Mouse (Mus musculus) midbrain, postnatal 0 days (tissue): ENCODE data around the gene Gse1. TPM values are rescaled to one million over a fixed set of nuclear protein-coding genes. Genes with fewer than 3 reads are reported as not detected.

Experiments
- ATAC-seq: fragments of 200-750 bp; cut with Nextera tagmentation; 2 replicates; pipeline ENCODE4 v1.8.0; 2017; ENCODE audit warnings: moderate number of reproducible peaks, mild to moderate bottlenecking, moderate TSS enrichment, moderate library complexity; ENCODE audit not compliant: low FRiP score
- DNase-seq: peaks from one replicate; pipeline ENCODE4 v3.0.0-alpha.2; 2015; ENCODE audit warnings: low spot score
- H3K27ac ChIP-seq: fragments of 300-500 bp; sonication (generic); 2 replicates; pipeline ENCODE4 v1.5.1; 2014; ENCODE audit warnings: low read depth, mild to moderate bottlenecking, low read length, mixed read lengths
- H3K27me3 ChIP-seq: fragments of 300-500 bp; sonication (generic); 2 replicates; pipeline ENCODE4 v1.6.1; 2014; ENCODE audit warnings: low read length, control low read depth, mixed read lengths; ENCODE audit not compliant: insufficient read depth
- H3K36me3 ChIP-seq: fragments of 300-500 bp; sonication (generic); 2 replicates; pipeline ENCODE4 v1.6.1; 2014; ENCODE audit warnings: low read length, control low read depth, mixed read lengths; ENCODE audit not compliant: insufficient read depth
- H3K4me1 ChIP-seq: fragments of 300-500 bp; sonication (generic); 2 replicates; pipeline ENCODE4 v1.6.1; 2014; ENCODE audit warnings: mild to moderate bottlenecking, control low read depth, antibody characterized with exemption, low read length, mixed read lengths; ENCODE audit not compliant: insufficient read depth
- H3K4me2 ChIP-seq: fragments of 300-500 bp; sonication (generic); 2 replicates; pipeline ENCODE4 v1.6.1; 2014; ENCODE audit warnings: low read depth, mild to moderate bottlenecking, low read length, mixed read lengths; ENCODE audit not compliant: poor library complexity, severe bottlenecking
- H3K4me3 ChIP-seq: fragments of 300-500 bp; sonication (generic); 2 replicates; pipeline ENCODE4 v1.5.1; 2014; ENCODE audit warnings: low read depth, mild to moderate bottlenecking, low read length, moderate library complexity
- H3K9ac ChIP-seq: fragments of 300-500 bp; sonication (generic); replicated peaks from 2 replicates; pipeline ENCODE4 v1.6.1; 2014; ENCODE audit warnings: mild to moderate bottlenecking, low read length, moderate library complexity, mixed read lengths; ENCODE audit not compliant: poor library complexity, severe bottlenecking
- H3K9me3 ChIP-seq: fragments of 300-500 bp; sonication (generic); 2 replicates; pipeline ENCODE4 v1.6.1; 2016; ENCODE audit warnings: low read length, control low read depth
- CTCF ChIP-seq: IDR thresholded peaks from 2 replicates; pipeline ENCODE4 v1.5.1; 2016; ENCODE audit warnings: antibody characterized with exemption, mild to moderate bottlenecking
- WGBS: fragments of 180-500 bp; shearing (Covaris S2); extraction: QIAGEN DNeasy Blood & Tissue Kit; methylation state at CpG from one replicate; pipeline ENCODE4 v1.1.7; 2014; 5-methylcytosine and 5-hydroxymethylcytosine counted together
- polyA plus RNA-seq: library from polyadenylated mRNA; unstranded; fragments of >200 nt; fragmentation: Nextera tagmentation; extraction: Ambion mirVana; gene quantifications from 2 replicates; pipeline ENCODE4 v1.2.1, GENCODE M21; 2015
- total RNA-seq: library from RNA; depleted of rRNA; stranded (reverse); fragments of >200 nt; gene quantifications from 2 replicates; pipeline ENCODE4 v1.2.3, GENCODE M21; 2014

Gene Gse1
- total and polyA plus RNA-seq, 2 experiments from 2014 or later = 12.4 to 51.3 TPM

DNA sequence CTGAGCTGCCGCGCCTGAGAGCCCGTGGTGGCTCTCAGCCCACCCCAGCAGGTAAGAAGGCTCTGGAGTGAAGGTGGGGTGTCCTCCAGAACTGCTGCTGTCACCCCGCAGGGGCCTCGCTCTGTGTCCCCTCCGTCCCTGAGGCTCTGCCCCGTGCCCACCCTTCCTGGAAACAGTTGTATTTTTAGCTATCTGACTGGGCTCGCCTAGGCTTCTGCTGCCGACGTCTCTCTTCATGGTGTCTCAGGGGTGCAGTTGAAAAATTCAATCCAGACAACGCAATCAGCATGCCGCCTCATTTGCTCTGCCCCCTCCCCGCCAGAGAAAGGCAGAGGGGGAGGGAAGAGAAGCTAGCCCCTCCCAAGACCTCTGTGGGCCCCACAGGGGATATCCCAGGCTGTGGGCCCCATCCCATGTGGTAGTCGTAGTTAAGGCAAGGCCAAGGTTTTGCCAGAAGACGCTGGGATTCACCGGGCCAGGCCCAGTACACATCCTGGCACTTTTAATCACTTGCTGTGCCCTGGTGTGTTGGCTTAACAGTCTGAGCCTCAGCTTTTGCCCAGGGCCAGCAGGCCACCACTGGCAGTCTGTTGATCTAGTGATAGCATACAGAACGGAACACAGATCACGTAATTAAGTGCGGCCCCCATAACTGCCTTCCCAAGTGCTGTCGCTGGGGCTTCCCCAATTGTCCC, 328.1 kb downstream of the Gse1 start:
- DNase-seq = peak; percentile 36
- ATAC-seq = no peak
- Histone ChIP-seq H3K4me2 (no peak overlapping the region), H3K27ac (peak overlapping the region; percentile 18; the same call in 1 of the 2 replicates), H3K4me3 (no peak overlapping the region), H3K9me3 (no peaks in the 10 kb centered on the region), H3K27me3 (no peaks in the 10 kb centered on the region), H3K36me3 (peaks cover 6% of the 10 kb centered on the region; the same call in 1 of the 2 replicates), H3K4me1 (peaks cover 37% of the 10 kb centered on the region), H3K9ac (peak overlapping the region; percentile 29; the same call in 1 of the 2 replicates)
- WGBS = 41% methylated on average over 20 of the region's 20 CpGs
- TF ChIP-seq CTCF = no peak

DNA sequence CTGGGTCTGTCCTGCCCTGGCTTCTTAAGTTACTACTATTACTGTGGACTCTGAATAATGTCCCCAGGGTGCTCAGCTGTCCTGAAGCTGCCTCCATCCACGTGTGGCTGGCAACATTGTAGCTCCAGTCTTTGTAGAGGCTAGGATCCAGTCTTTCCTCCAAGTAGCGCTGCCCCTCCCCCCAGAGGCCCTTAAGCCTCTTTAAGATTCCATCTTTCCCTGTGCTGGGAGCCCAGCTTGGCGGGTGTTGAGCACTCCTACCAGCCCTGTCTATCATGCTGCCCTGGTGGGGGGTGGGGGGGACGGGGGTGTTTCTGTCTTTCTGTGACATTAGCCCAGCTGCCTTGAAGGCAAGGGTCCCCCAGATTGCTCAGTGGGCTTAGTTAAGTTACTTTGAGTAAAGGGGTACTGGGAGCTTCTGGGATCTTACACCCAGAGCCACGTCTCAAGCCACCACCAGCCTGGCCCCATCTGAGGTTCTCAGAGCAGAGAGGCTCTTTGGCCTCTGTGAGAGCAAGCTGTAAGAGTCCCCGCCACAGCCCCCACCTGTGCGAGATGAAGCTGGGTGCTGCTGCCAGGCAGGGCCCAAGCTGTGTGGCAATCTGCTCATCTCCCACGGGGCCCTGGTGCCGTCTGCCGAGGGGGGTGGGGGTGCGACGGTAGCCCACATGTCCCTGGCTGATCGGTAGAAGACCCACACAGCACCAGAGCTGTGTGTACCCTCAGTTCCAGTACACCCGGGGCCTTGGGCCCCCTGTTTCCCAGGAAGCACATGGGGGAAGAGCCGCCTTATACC, 329.1 kb downstream of the Gse1 start:
- DNase-seq = no peak
- Histone ChIP-seq H3K27me3 (no peaks in the 10 kb centered on the region), H3K4me2 (no peak overlapping the region), H3K36me3 (peaks cover 9% of the 10 kb centered on the region; the same call in 1 of the 2 replicates), H3K27ac (no peak overlapping the region; the same call in 1 of the 2 replicates), H3K9me3 (no peaks in the 10 kb centered on the region), H3K9ac (no peak overlapping the region), H3K4me3 (no peak overlapping the region), H3K4me1 (peaks cover 33% of the 10 kb centered on the region)
- no peak for ATAC-seq
- TF ChIP-seq CTCF = no peak
- 48% methylated on average over 15 of the region's 15 CpGs for WGBS

DNA sequence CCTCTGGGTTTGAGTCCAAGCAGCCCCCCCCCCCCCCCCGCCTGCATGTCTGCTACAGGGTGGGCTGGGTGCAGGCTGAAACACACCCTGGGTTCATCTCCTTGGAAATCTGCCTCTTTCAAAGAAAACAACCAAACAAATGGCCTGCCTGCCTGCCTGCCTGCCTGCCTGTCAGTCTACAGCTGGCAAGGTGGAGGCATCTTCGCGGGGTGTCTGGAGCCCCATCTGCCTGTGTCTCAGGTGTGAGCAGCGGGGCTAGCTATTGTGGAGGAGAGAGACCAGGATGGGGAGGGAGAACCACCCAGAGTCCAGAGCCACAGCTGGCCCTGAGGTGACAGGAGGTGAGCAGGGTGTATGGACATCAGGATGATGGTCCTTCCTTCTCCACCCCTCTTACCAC, 329.9 kb downstream of the Gse1 start:
- ATAC-seq = no peak

GRCm38 (mm10) chr8:120559654-120560053, 331.4 kb downstream of the Gse1 start:
- H3K4me3 ChIP-seq = no peak overlapping the region
- H3K27ac ChIP-seq = peak overlapping the region; percentile 32
- no peak for TF ChIP-seq CTCF
- H3K4me1 ChIP-seq = peaks cover 47% of the 10 kb centered on the region
- no peak for ATAC-seq
- H3K9me3 ChIP-seq = no peaks in the 10 kb centered on the region
- peaks cover 9% of the 10 kb centered on the region; the same call in 1 of the 2 replicates for H3K36me3 ChIP-seq
- DNase-seq = peak; percentile 51
- WGBS = 11% methylated on average over 11 of the region's 11 CpGs
- H3K9ac ChIP-seq = peak overlapping the region; percentile 33; the same call in 1 of the 2 replicates
- no peaks in the 10 kb centered on the region for H3K27me3 ChIP-seq
- H3K4me2 ChIP-seq = no peak overlapping the region

More for the DNA sequence above, 329.9 kb downstream of the Gse1 start:
- H3K36me3 ChIP-seq = peaks cover 9% of the 10 kb centered on the region; the same call in 1 of the 2 replicates
- no peak overlapping the region for H3K4me2 ChIP-seq
- no peak overlapping the region for H3K9ac ChIP-seq
- H3K27me3 ChIP-seq = no peaks in the 10 kb centered on the region
- no peak for TF ChIP-seq CTCF
- DNase-seq = no peak
- no peak overlapping the region for H3K27ac ChIP-seq
- no peaks in the 10 kb centered on the region for H3K9me3 ChIP-seq
- H3K4me1 ChIP-seq = peaks cover 34% of the 10 kb centered on the region
- 74% methylated on average over 4 of the region's 4 CpGs for WGBS
- H3K4me3 ChIP-seq = no peak overlapping the region

- Histone ChIP-seq H3K9ac (no peak overlapping the region), H3K27me3 (no peaks in the 10 kb centered on the region), H3K9me3 (no peaks in the 10 kb centered on the region), H3K27ac (no peak overlapping the region), H3K36me3 (peaks cover 6% of the 10 kb centered on the region; the same call in 1 of the 2 replicates), H3K4me1 (peaks cover 50% of the 10 kb centered on the region), H3K4me3 (no peak overlapping the region), H3K4me2 (no peak overlapping the region)
- WGBS = 67% methylated on average over 5 of the region's 5 CpGs
- no peak for ATAC-seq
- no peak for TF ChIP-seq CTCF
- DNase-seq = no peak
Measured at GRCm38 (mm10) chr8:120560535-120560934, 332.3 kb downstream of the Gse1 start.
